Mouse (Mus musculus) intestine, embryonic 16.5 days (tissue): ENCODE data around the gene Frzb. TPM values are rescaled to one million over a fixed set of nuclear protein-coding genes. Genes with fewer than 3 reads are reported as not detected.

Experiments
- ATAC-seq: fragments of 200-750 bp; cut with Nextera tagmentation; 2 replicates; pipeline ENCODE4 v1.8.0; 2017; ENCODE audit warnings: moderate TSS enrichment, moderate library complexity
- H3K27ac ChIP-seq: fragments of 300-500 bp; sonication (generic); 2 replicates; pipeline ENCODE4 v1.5.1; 2014; ENCODE audit warnings: mild to moderate bottlenecking, low read length
- H3K27me3 ChIP-seq: fragments of 300-500 bp; sonication (generic); replicated peaks from 2 replicates; pipeline ENCODE4 v1.6.1; 2014; ENCODE audit warnings: low read length, control low read depth, mixed read lengths; ENCODE audit not compliant: control insufficient read depth, insufficient read depth
- H3K36me3 ChIP-seq: fragments of 300-500 bp; sonication (generic); 2 replicates; pipeline ENCODE4 v1.6.1; 2014; ENCODE audit warnings: low read length, control low read depth; ENCODE audit not compliant: control insufficient read depth, insufficient read depth
- H3K4me1 ChIP-seq: fragments of 300-500 bp; sonication (generic); 2 replicates; pipeline ENCODE4 v1.6.1; 2014; ENCODE audit warnings: low read length, control low read depth, mixed read lengths; ENCODE audit not compliant: control insufficient read depth, insufficient read depth
- H3K4me2 ChIP-seq: fragments of 300-500 bp; sonication (generic); 2 replicates; pipeline ENCODE4 v1.6.1; 2014; ENCODE audit warnings: low read depth, low read length, control low read depth
- H3K4me3 ChIP-seq: fragments of 300-500 bp; sonication (generic); 2 replicates; pipeline ENCODE4 v1.5.1; 2014; ENCODE audit warnings: mild to moderate bottlenecking, low read length
- H3K9ac ChIP-seq: fragments of 300-500 bp; sonication (generic); 2 replicates; pipeline ENCODE4 v1.6.1; 2014; ENCODE audit warnings: low read depth, low read length
- H3K9me3 ChIP-seq: fragments of 300-500 bp; sonication (generic); 2 replicates; pipeline ENCODE4 v1.6.1; 2016; ENCODE audit warnings: low read length, control low read depth; ENCODE audit not compliant: control insufficient read depth
- WGBS: fragments of 180-500 bp; shearing (Covaris S2); extraction: QIAGEN DNeasy Blood & Tissue Kit; methylation state at CpG from one replicate; pipeline ENCODE4 v1.1.7; 2014; 5-methylcytosine and 5-hydroxymethylcytosine counted together
- polyA plus RNA-seq: library from polyadenylated mRNA; unstranded; fragments of >200 nt; fragmentation: Nextera tagmentation; extraction: Ambion mirVana; gene quantifications from 2 replicates; pipeline ENCODE4 v1.2.1, GENCODE M21; 2015

Frzb gene
- polyA plus RNA-seq, 1 experiment from 2014 or later = 2.4 TPM

DNA sequence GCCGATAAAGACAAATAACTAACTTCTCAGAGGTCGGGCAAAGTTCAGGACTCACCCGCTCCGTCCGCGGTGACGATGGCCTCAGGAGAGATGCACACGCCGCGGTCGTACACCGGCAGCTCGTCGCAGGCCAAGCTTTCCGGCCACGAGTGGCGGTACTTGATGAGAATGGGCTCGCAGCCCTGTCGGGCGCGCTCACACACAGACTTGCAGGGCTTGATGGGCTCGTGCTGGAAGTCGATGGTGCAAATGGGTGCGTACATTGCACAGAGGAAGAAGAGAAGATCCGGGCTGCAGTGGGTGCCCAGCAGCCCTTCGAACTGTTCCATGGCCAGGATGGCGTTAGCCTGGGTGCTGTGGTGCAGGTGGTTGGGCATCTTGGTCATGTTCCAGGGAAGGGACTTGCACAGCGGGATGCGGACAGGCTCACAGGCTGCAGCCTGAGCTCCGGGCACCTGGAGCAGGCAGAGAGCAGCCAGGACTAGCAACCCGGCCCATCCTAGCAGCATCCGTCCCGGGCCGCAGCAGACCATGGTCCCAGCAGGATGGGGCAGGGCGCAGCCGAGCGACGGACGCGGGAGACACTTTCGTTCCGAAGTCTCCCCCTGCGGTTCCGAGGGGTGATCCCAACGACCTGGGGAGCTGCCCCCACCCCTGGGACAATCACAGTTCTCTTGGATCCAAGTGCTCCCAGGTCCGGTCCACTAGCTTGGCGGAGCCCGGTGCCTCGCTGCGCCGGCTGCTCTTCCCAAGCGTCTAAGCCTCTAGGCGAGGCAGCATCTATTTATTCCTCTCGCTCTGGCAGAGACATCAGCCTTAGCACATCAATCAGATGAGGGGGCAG, 895 bp downstream of the Frzb start:
- peaks cover 8% of the 10 kb centered on the region for H3K27me3 ChIP-seq
- H3K4me2 ChIP-seq = peak overlapping the region; percentile 99
- WGBS = under 1% methylated on average over 54 of the region's 54 CpGs
- no peaks in the 10 kb centered on the region for H3K9me3 ChIP-seq
- peak overlapping the region; percentile 66 for H3K4me3 ChIP-seq
- no peak overlapping the region for H3K27ac ChIP-seq
- peak; percentile 75 for ATAC-seq
- H3K4me1 ChIP-seq = no peaks in the 10 kb centered on the region; the same call in 1 of the 2 replicates
- no peaks in the 10 kb centered on the region for H3K36me3 ChIP-seq
- H3K9ac ChIP-seq = peak overlapping the region; percentile 70

DNA sequence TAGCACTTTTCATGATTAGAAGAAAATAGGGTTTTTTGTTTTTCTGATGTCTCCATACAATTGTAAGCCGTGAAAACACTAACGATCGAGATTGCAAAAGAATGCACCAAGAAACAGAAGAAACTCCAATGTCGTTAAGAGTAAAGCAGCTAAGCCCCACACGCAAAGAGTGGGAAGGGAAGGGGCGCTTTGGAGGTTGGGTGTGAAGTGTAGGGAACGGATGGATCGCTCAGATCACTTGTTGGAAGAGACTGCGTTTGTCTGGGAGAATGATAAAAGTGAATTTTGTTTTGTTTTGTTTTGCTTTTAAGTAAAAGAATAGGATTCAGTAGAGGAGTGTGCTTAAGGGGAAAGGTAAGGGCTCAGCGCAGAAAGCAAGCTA, 1.5 kb downstream of the Frzb start:
- Histone ChIP-seq H3K36me3 (no peaks in the 10 kb centered on the region), H3K27me3 (peaks cover 8% of the 10 kb centered on the region), H3K4me3 (peak overlapping the region; percentile 66), H3K9me3 (no peaks in the 10 kb centered on the region), H3K4me2 (peak overlapping the region; percentile 99), H3K4me1 (no peaks in the 10 kb centered on the region; the same call in 1 of the 2 replicates), H3K9ac (peak overlapping the region; percentile 70; the same call in 1 of the 2 replicates), H3K27ac (no peak overlapping the region)
- WGBS = 16% methylated on average over 10 of the region's 10 CpGs
- no peak for ATAC-seq

DNA sequence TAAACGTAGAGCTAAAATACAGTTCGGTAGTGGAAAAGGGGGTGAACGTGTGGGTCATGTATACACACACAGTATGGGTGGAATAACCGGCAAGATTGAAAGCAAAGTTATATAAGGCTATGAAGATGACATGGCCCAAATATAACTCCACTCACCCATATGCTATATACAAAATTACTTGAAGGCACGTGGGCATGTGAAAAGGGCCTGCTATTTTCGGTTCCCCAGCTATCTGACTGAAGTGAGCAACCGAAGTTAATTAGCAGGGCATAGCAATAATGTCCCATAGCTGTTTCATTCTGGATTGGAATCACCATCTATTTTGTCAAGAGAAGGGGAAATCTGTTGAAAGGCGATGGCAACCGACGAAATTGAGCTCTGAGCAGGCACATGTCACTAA, 1.9 kb downstream of the Frzb start:
- Histone ChIP-seq H3K36me3 (no peaks in the 10 kb centered on the region), H3K27ac (no peak overlapping the region), H3K4me3 (no peak overlapping the region), H3K4me2 (no peak overlapping the region), H3K27me3 (peaks cover 8% of the 10 kb centered on the region), H3K9ac (no peak overlapping the region), H3K4me1 (no peaks in the 10 kb centered on the region; the same call in 1 of the 2 replicates), H3K9me3 (no peaks in the 10 kb centered on the region)
- WGBS = 68% methylated on average over 10 of the region's 10 CpGs
- ATAC-seq = no peak

DNA sequence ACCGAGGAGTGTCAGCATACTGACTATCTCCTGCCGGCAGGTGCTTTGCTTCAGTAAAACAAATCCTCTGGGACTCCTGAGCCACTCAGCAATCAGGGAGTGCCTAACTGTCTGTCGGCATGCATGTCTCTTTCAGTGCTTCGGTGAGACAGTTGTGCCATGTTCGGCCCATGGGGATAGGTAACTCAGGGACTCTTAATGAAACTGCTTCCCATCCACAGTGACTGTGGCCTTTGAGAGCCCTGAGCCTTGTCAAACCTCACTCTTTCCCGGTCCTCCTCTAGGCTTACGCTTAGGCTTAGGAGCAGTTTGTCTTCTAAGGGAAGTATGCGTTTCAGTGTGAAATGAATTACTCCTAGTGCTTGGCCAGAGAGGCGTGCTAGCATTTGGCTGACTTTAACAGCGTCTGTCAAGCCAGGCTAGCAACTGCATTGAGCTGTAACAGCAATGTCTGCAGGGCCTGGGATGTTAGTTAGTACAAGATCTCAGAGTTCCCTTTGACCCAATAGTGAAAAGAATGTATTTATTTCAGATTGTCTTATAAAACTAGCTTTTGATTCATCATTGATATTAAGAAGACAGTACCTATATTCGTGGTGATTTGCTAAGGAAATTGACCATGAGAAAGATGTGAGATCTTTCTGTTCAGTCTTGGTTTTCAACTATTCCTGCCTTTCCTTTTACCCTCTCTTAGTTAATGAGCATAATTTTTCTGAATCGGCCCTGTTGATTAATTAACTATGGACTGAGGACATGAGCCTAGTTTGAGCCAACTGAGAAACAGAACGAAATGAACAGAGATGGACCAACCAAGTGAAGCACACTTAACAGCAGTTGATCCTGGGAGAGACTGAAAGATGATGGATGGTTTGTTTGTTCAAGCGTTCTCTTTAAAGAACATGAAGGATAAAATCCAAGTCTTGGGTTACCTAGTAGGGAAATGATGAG, 2.7 kb downstream of the Frzb start:
- Histone ChIP-seq H3K27me3 (peaks cover 8% of the 10 kb centered on the region), H3K9me3 (no peaks in the 10 kb centered on the region), H3K4me2 (no peak overlapping the region), H3K4me3 (no peak overlapping the region), H3K9ac (no peak overlapping the region), H3K4me1 (no peaks in the 10 kb centered on the region; the same call in 1 of the 2 replicates), H3K36me3 (no peaks in the 10 kb centered on the region), H3K27ac (no peak overlapping the region)
- WGBS = 64% methylated on average over 14 of the region's 14 CpGs
- ATAC-seq = no peak

DNA sequence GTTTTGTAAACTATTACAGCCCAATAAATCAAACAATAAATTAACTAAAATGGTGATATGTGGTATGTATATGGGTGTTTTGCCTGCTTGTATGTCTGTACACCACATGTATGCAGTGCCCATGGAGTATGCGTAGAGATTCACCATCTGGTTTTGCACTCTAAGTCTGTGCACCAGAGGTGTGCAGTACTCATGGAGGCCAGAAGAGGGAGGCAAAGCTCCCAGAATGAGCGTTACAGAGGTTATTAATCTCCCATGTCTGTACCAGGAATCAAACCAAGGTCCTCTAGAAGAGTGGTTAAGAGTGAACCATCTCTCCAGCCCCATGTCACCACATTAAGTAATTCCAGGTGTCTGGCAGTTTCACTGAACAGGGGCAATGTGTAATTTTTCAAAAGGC, 3.5 kb downstream of the Frzb start:
- 90% methylated on average over 2 of the region's 2 CpGs for WGBS
- no peak for ATAC-seq

DNA sequence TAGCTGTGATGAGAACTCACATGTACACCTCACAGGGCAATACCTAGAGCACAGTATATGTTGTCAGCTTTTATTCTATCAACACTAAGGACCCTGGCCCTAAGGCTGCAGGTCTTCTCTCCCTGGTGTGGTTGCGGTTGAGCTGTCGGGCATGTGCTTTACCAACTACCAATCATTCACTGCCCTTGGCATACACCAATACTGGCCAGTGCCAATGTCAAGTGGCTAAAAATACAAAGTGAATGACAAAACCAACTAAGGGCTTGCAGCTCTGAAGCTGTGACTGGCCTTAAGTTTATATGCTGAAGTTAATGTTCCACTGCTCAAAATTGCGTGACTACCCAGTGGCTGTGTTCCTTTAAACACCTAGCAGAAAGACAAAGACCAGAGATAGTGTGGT, 6.0 kb downstream of the Frzb start:
- H3K4me1 ChIP-seq = no peaks in the 10 kb centered on the region; the same call in 1 of the 2 replicates
- H3K27ac ChIP-seq = no peak overlapping the region
- H3K36me3 ChIP-seq = no peaks in the 10 kb centered on the region
- no peak overlapping the region for H3K4me3 ChIP-seq
- no peak for ATAC-seq
- WGBS = 87% methylated on average over 3 of the region's 3 CpGs
- no peaks in the 10 kb centered on the region for H3K9me3 ChIP-seq
- peaks cover 3% of the 10 kb centered on the region for H3K27me3 ChIP-seq
- H3K9ac ChIP-seq = no peak overlapping the region
- no peak overlapping the region for H3K4me2 ChIP-seq

More for the DNA sequence above, 3.5 kb downstream of the Frzb start:
- Histone ChIP-seq H3K4me2 (no peak overlapping the region), H3K36me3 (no peaks in the 10 kb centered on the region), H3K4me1 (no peaks in the 10 kb centered on the region; the same call in 1 of the 2 replicates), H3K4me3 (no peak overlapping the region), H3K27me3 (peaks cover 8% of the 10 kb centered on the region), H3K9me3 (no peaks in the 10 kb centered on the region), H3K9ac (no peak overlapping the region), H3K27ac (no peak overlapping the region)

DNA sequence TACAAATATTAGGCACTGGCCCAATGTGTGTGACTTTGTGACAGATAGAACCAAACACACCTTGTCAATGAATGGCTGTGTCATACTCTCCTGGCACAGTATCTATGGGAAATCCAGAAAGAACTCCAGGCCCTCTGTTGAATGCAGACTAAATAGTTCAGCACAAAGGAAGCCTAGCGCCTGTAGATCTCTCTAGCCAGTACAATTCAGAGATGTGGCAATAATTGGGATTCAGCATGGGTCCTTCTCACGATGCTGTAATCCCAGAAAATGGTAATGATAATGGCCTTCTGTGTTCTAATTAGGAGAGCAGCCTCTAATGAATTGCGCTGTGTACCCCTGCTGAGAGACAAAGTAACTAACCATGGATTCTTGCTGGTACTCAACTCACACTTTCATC, 8.6 kb downstream of the Frzb start:
- Histone ChIP-seq H3K36me3 (no peaks in the 10 kb centered on the region), H3K27ac (no peak overlapping the region), H3K9me3 (no peaks in the 10 kb centered on the region), H3K27me3 (no peaks in the 10 kb centered on the region; the same call in 1 of the 2 replicates), H3K4me2 (no peak overlapping the region), H3K4me3 (no peak overlapping the region), H3K4me1 (no peaks in the 10 kb centered on the region), H3K9ac (no peak overlapping the region)
- 80% methylated on average over 3 of the region's 3 CpGs for WGBS
- ATAC-seq = no peak

DNA sequence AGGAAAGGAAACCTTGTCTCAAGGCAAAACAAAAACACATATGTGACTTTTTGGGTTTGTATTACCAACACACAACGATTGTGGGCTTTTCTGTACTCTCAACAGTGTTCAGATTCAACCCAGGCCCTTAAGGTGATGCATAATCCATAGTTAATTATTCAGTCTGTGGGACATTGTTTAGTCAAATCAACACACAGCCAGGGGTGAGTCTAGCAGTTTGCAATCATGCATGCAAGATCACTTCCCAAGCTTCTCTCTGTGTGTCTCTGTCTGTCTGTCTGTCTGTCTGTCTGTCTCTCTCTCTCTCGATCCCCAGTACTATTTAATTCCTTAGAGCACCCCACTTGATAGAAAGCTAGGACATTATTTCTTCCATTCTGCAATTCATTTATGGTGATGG, 10.0 kb downstream of the Frzb start:
- Histone ChIP-seq H3K36me3 (no peaks in the 10 kb centered on the region), H3K27ac (no peak overlapping the region), H3K27me3 (no peaks in the 10 kb centered on the region; the same call in 1 of the 2 replicates), H3K9ac (no peak overlapping the region), H3K4me1 (no peaks in the 10 kb centered on the region), H3K4me2 (no peak overlapping the region), H3K9me3 (no peaks in the 10 kb centered on the region), H3K4me3 (no peak overlapping the region)
- ATAC-seq = no peak
- WGBS = 66% methylated on average over 2 of the region's 2 CpGs
